Mouse (Mus musculus) heart, postnatal 0 days (tissue): Measurements from ENCODE around the gene D8Ertd738e.

ENCODE experiments used
- CTCF ChIP-seq: IDR thresholded peaks from 2 replicates; pipeline ENCODE4 v1.5.1; 2016; ENCODE audit warnings: antibody characterized with exemption, control low read depth, low read depth
- EP300 ChIP-seq: IDR thresholded peaks from 2 replicates; pipeline ENCODE4 v1.6.1; 2016; ENCODE audit warnings: antibody characterized with exemption, low read depth

GRCm38 (mm10) chr8:84237542-84238229 is 11.8 kb downstream of the D8Ertd738e start:
- TF ChIP-seq CTCF, result no peak
- TF ChIP-seq EP300, result no peak
